Mouse (Mus musculus) MEL-GATA-1-ER (cell line): ENCODE measurements around the gene Olfr1410.

Experiments used
- DNase-seq: peaks from one replicate; pipeline ENCODE4 v3.0.0-alpha.2; 2012; ENCODE audit warnings: low read depth; ENCODE audit errors: extremely low read depth

Gene Olfr1410

GRCm38 (mm10) chr1:92640393-92640792 is 34.8 kb downstream of the Olfr1410 start:
- DNase-seq = peak; percentile 27

GRCm38 (mm10) chr1:92641514-92642272 is 36.1 kb downstream of the Olfr1410 start, which contains the start of gene Cops9:
Gene Cops9 (minus strand): TSS chr1:92641985.
- peak; percentile 90 for DNase-seq

- no peak for DNase-seq
These were observed 38.1 kb downstream of the Olfr1410 start for GRCm38 (mm10) chr1:92643691-92644090.

- no peak for DNase-seq
These were observed 39.3 kb downstream of the Olfr1410 start for GRCm38 (mm10) chr1:92644916-92645315.

GRCm38 (mm10) chr1:92646111-92646510 is 40.5 kb downstream of the Olfr1410 start:
- no peak for DNase-seq

GRCm38 (mm10) chr1:92646601-92647000 is 41.0 kb downstream of the Olfr1410 start:
- no peak for DNase-seq

- peak; percentile 27 for DNase-seq
These were observed 41.4 kb downstream of the Olfr1410 start for GRCm38 (mm10) chr1:92647026-92647425.

- peak; percentile 80 for DNase-seq
These were observed 42.2 kb downstream of the Olfr1410 start for GRCm38 (mm10) chr1:92647752-92648151.

GRCm38 (mm10) chr1:92648197-92648596 is 42.6 kb downstream of the Olfr1410 start:
- peak; percentile 82 for DNase-seq

GRCm38 (mm10) chr1:92648673-92649072 is 43.1 kb downstream of the Olfr1410 start, which contains the start of gene Otos:
Gene Otos (minus strand): TSS chr1:92648841.
- DNase-seq = peak; percentile 82

- no peak for DNase-seq
These were observed 45.9 kb downstream of the Olfr1410 start for GRCm38 (mm10) chr1:92651467-92651866.

GRCm38 (mm10) chr1:92653179-92653578 is 47.6 kb downstream of the Olfr1410 start:
- no peak for DNase-seq

- DNase-seq = no peak
These were observed 49.1 kb downstream of the Olfr1410 start for GRCm38 (mm10) chr1:92654676-92655075.

- no peak for DNase-seq
These were observed 51.6 kb downstream of the Olfr1410 start for GRCm38 (mm10) chr1:92657025-92657820.

GRCm38 (mm10) chr1:92659392-92659791 is 53.8 kb downstream of the Olfr1410 start:
- DNase-seq = peak; percentile 94
